Mouse (Mus musculus): ENCODE results near the gene Fxr2.
A peak's percentile ranks its signal among the peaks of the same experiment; 100 is the strongest.
"Not testable (repeated sequence)": the region's sequence is repeated elsewhere in the genome, so short reads cannot be mapped to it uniquely, and the experiment has no call there.

The Fxr2 gene

GRCm38 (mm10) chr11:69684128-69684745, 51.4 kb downstream of the Fxr2 start:
- no peak for DNase-seq (ENCODE audit: low spot score)

- DNase-seq (ENCODE audit: low spot score) = no peak
These were observed 52.1 kb downstream of the Fxr2 start for GRCm38 (mm10) chr11:69684936-69685335.

- DNase-seq (ENCODE audit: low spot score) = no peak
These were observed 52.8 kb downstream of the Fxr2 start, which contains the start of gene Tnfsf13 for GRCm38 (mm10) chr11:69685526-69686148. Gene Tnfsf13, minus strand, starts transcription at chr11:69685784.

GRCm38 (mm10) chr11:69686377-69686776, 53.6 kb downstream of the Fxr2 start:
- DNase-seq (ENCODE audit: low spot score) = no peak

- DNase-seq (ENCODE audit: low spot score) = no peak
These were observed 54.3 kb downstream of the Fxr2 start for GRCm38 (mm10) chr11:69687061-69687460.

- DNase-seq (ENCODE audit: low spot score) = no peak
These were observed 57.1 kb downstream of the Fxr2 start for GRCm38 (mm10) chr11:69689891-69690290.

GRCm38 (mm10) chr11:69692196-69692811, 59.5 kb downstream of the Fxr2 start:
- no peak for DNase-seq (ENCODE audit: low spot score)

GRCm38 (mm10) chr11:69692863-69693262, 60.1 kb downstream of the Fxr2 start:
- DNase-seq (ENCODE audit: low spot score) = no peak

- no peak for DNase-seq (ENCODE audit: low spot score)
These were observed 60.7 kb downstream of the Fxr2 start for GRCm38 (mm10) chr11:69693421-69693965.

- no peak for DNase-seq (ENCODE audit: low spot score)
These were observed 62.2 kb downstream of the Fxr2 start for GRCm38 (mm10) chr11:69695046-69695360.

- peak; percentile 65 for DNase-seq (ENCODE audit: low spot score)
These were observed 62.8 kb downstream of the Fxr2 start, which contains the start of the genes Tnfsf12 and Tnfsfm13 for GRCm38 (mm10) chr11:69695361-69696181. Gene Tnfsf12, minus strand, starts transcription at chr11:69695849. Gene Tnfsfm13, minus strand, starts transcription at chr11:69696098.

GRCm38 (mm10) chr11:69697396-69697795, 64.6 kb downstream of the Fxr2 start:
- DNase-seq (ENCODE audit: low spot score) = no peak

- no peak for DNase-seq (ENCODE audit: low spot score)
These were observed 65.8 kb downstream of the Fxr2 start for GRCm38 (mm10) chr11:69698574-69698973.

- no peak for DNase-seq (ENCODE audit: low spot score)
These were observed 66.8 kb downstream of the Fxr2 start for GRCm38 (mm10) chr11:69699595-69699994.

- not testable (repeated sequence) for DNase-seq (ENCODE audit: low spot score)
These were observed 70.1 kb downstream of the Fxr2 start for GRCm38 (mm10) chr11:69702886-69703285.

Data from ovary, postnatal 10 days (tissue).